Mouse (Mus musculus): ENCODE results near the gene Hoxc12. TPM values are rescaled to one million over a fixed set of nuclear protein-coding genes. Genes with fewer than 3 reads are reported as not detected.

Hoxc12 gene
- total RNA-seq, 1 experiment from 2014 or later: not detected

- peak in 1 of 2 experiments; percentile 21; a peak in 1 of 4 replicates for ATAC-seq (replicated peaks in 1 of 2; ENCODE audit: insufficient read depth in 1 of 2, low FRiP score in 2 of 2, low TSS enrichment in 1 of 2, low read depth in 1 of 2, poor library complexity in 2 of 2, severe bottlenecking in 2 of 2)
Observed at GRCm38 (mm10) chr15:102955833-102956640, 19.5 kb downstream of the Hoxc12 start.

GRCm38 (mm10) chr15:102956906-102957305 lies 20.3 kb downstream of the Hoxc12 start:
- no peak for ATAC-seq (replicated peaks in 1 of 2; ENCODE audit: insufficient read depth in 1 of 2, low FRiP score in 2 of 2, low TSS enrichment in 1 of 2, low read depth in 1 of 2, poor library complexity in 2 of 2, severe bottlenecking in 2 of 2)

- ATAC-seq (replicated peaks in 1 of 2; ENCODE audit: insufficient read depth in 1 of 2, low FRiP score in 2 of 2, low TSS enrichment in 1 of 2, low read depth in 1 of 2, poor library complexity in 2 of 2, severe bottlenecking in 2 of 2): no peak
Observed at GRCm38 (mm10) chr15:102959663-102960191, 23.2 kb downstream of the Hoxc12 start.

- ATAC-seq (replicated peaks in 1 of 2; ENCODE audit: insufficient read depth in 1 of 2, low FRiP score in 2 of 2, low TSS enrichment in 1 of 2, low read depth in 1 of 2, poor library complexity in 2 of 2, severe bottlenecking in 2 of 2): no peak
Observed at GRCm38 (mm10) chr15:102961728-102962127, 25.2 kb downstream of the Hoxc12 start.

- ATAC-seq (replicated peaks in 1 of 2; ENCODE audit: insufficient read depth in 1 of 2, low FRiP score in 2 of 2, low TSS enrichment in 1 of 2, low read depth in 1 of 2, poor library complexity in 2 of 2, severe bottlenecking in 2 of 2): no peak
Observed at GRCm38 (mm10) chr15:102962492-102962891, 25.9 kb downstream of the Hoxc12 start.

- peak in 1 of 2 experiments; percentile 14; a peak in 1 of 4 replicates for ATAC-seq (replicated peaks in 1 of 2; ENCODE audit: insufficient read depth in 1 of 2, low FRiP score in 2 of 2, low TSS enrichment in 1 of 2, low read depth in 1 of 2, poor library complexity in 2 of 2, severe bottlenecking in 2 of 2)
Observed at GRCm38 (mm10) chr15:102963259-102963658, 26.7 kb downstream of the Hoxc12 start.

- ATAC-seq (replicated peaks in 1 of 2; ENCODE audit: insufficient read depth in 1 of 2, low FRiP score in 2 of 2, low TSS enrichment in 1 of 2, low read depth in 1 of 2, poor library complexity in 2 of 2, severe bottlenecking in 2 of 2): no peak; a peak in 1 of 4 replicates
Observed at GRCm38 (mm10) chr15:102963671-102964640, 27.4 kb downstream of the Hoxc12 start.

- no peak for ATAC-seq (replicated peaks in 1 of 2; ENCODE audit: insufficient read depth in 1 of 2, low FRiP score in 2 of 2, low TSS enrichment in 1 of 2, low read depth in 1 of 2, poor library complexity in 2 of 2, severe bottlenecking in 2 of 2)
Observed at GRCm38 (mm10) chr15:102965003-102965891, 28.7 kb downstream of the Hoxc12 start.

GRCm38 (mm10) chr15:102965892-102966775 lies 29.6 kb downstream of the Hoxc12 start:
- 0 out of 4 replicates have a peak, but pooled peaks have one; percentile 19 to 43 for ATAC-seq (replicated peaks in 1 of 2; ENCODE audit: insufficient read depth in 1 of 2, low FRiP score in 2 of 2, low TSS enrichment in 1 of 2, low read depth in 1 of 2, poor library complexity in 2 of 2, severe bottlenecking in 2 of 2)

- ATAC-seq (replicated peaks in 1 of 2; ENCODE audit: insufficient read depth in 1 of 2, low FRiP score in 2 of 2, low TSS enrichment in 1 of 2, low read depth in 1 of 2, poor library complexity in 2 of 2, severe bottlenecking in 2 of 2): no peak
Observed at GRCm38 (mm10) chr15:102966776-102967311, 30.3 kb downstream of the Hoxc12 start, which contains the start of gene Hoxc10. TSS of gene Hoxc10 (plus strand) at chr15:102966796.

GRCm38 (mm10) chr15:102967312-102967510 lies 30.7 kb downstream of the Hoxc12 start, which contains the start of gene Hoxc5:
TSS of gene Hoxc5 (plus strand) at chr15:102967443.
- no peak for ATAC-seq (replicated peaks in 1 of 2; ENCODE audit: insufficient read depth in 1 of 2, low FRiP score in 2 of 2, low TSS enrichment in 1 of 2, low read depth in 1 of 2, poor library complexity in 2 of 2, severe bottlenecking in 2 of 2)

- no peak for ATAC-seq (replicated peaks in 1 of 2; ENCODE audit: insufficient read depth in 1 of 2, low FRiP score in 2 of 2, low TSS enrichment in 1 of 2, low read depth in 1 of 2, poor library complexity in 2 of 2, severe bottlenecking in 2 of 2)
Observed at GRCm38 (mm10) chr15:102967511-102968397, 31.2 kb downstream of the Hoxc12 start.

- no peak for ATAC-seq (replicated peaks in 1 of 2; ENCODE audit: insufficient read depth in 1 of 2, low FRiP score in 2 of 2, low TSS enrichment in 1 of 2, low read depth in 1 of 2, poor library complexity in 2 of 2, severe bottlenecking in 2 of 2)
Observed at GRCm38 (mm10) chr15:102969296-102969695, 32.7 kb downstream of the Hoxc12 start.

- no peak for ATAC-seq (replicated peaks in 1 of 2; ENCODE audit: insufficient read depth in 1 of 2, low FRiP score in 2 of 2, low TSS enrichment in 1 of 2, low read depth in 1 of 2, poor library complexity in 2 of 2, severe bottlenecking in 2 of 2)
Observed at GRCm38 (mm10) chr15:102970740-102971139, 34.2 kb downstream of the Hoxc12 start.

GRCm38 (mm10) chr15:102972254-102972653 lies 35.7 kb downstream of the Hoxc12 start:
- no peak for ATAC-seq (replicated peaks in 1 of 2; ENCODE audit: insufficient read depth in 1 of 2, low FRiP score in 2 of 2, low TSS enrichment in 1 of 2, low read depth in 1 of 2, poor library complexity in 2 of 2, severe bottlenecking in 2 of 2)

Measured in hematopoietic stem cell, adult 5-6 weeks (primary cell).